Mouse (Mus musculus): ENCODE results near the gene Mfsd10.

Gene Mfsd10

DNA sequence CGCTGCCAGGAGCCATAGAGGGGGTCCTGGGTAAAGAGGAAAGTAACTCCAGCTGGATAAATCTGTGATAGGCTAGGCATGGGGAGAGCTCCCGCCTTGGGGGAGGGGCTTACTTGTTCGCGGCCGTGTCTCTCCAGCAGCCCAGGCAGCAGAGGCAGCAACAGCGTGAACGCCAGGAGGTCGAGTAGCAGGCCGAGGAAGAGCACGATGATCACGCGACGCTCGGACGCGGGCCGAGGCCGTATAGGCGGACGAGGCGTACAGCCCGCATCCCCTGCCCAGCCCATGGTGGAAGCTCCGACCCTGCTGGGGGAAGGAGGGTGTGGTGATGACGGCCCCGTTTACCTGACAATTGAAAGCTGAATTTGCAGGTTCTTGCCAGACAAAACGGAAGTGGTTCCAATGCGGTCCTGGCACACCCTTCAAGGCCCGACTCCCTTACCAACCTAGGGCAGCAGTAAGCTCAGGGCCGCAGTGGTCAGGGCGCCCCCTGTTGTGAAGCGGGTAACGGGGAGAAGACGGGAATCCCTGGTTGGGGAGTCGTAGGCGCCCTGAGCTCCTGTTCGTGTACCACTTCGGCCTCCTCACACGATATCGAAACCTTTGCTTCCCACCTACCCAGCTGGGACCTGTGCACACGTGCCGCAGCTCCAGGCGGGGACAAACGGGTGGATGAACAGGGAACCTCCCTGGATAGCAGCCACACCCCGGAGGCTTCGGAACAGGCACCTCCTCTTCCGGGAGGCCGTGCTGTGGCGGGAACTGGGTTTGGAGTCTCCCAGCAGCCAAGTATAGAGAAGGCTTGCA lies at the start of gene Mfsd10:
Gene Mfsd10, minus strand, starts transcription at position 732 of the 807 bp plus-strand sequence.
- in situ Hi-C loops (cut with MboI) = loop anchor here (10.0 kb wide), 1 partner anchor 122 kb away; the partner anchor contains the start of gene Tnip2

DNA sequence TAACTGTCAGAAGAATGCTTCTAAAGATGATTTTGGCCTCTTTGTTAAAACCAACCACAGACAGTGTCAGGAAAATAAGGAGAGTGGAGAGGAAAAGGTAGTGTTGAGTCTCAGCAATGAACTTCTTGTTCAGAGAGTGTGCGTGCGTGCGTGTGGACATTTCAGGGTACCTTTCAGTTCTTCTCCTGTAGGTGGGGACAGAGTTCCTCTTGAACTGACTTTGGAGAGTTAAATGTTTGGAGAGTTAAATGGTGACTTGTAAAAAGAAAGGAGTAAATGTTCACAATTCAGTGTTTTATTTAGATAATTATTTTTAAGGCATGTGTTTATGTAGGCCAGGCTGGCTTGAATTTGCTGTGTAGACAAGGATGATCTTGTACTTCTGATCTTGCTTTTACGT lies 33.3 kb upstream of the Mfsd10 start:
- in situ Hi-C loops (cut with MboI) = loop anchor here (25.0 kb wide), 1 partner anchor 1033 kb away; the partner anchor contains the start of genes Fam53a and Gm9903

DNA sequence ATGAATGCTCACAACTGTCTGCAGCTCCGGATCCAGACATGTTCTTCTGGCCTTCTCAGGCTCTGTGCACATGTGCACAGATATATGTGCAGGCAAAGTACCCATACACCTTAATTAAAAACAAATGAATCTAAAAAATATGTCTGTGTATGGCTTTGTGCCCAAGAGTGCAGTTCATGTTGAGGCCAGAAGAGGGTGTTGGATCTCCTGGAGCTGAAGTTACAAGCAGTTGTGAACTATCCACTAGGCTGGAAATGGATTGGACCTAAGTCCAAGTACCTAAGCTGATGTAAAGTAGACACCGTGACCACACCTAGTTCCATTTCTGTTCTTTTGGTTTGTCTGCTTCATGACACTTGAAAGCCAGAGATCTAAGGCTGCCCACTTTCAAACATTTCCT lies 32.5 kb upstream of the Mfsd10 start:
- in situ Hi-C loops (cut with MboI) = loop anchor here (25.0 kb wide), 1 partner anchor 1032 kb away; the partner anchor contains the start of genes Fam53a and Gm9903

DNA sequence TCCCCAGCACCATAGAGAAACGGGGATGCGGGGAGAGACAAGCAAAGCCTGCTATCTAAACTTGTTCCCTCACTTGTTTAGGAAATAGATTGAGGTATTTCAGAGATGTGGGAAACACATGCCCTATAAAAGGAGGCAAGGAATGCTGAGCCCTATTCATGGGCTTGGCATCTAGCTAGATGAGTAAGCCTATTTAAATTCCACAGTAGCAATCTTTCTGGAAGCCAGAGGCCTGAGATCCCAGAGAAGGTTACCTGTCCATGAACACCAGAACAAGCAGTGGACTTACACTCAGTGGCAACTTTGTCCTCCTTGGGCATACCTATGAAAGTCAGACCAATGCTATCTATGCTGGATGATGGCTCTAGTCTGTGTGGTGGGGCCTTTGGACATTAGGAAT lies 26.2 kb upstream of the Mfsd10 start:
- in situ Hi-C loops (cut with MboI) = loop anchor here (25.0 kb wide), 1 partner anchor 1026 kb away; the partner anchor contains the start of genes Fam53a and Gm9903

- in situ Hi-C loops (cut with MboI) = loop anchor here (25.0 kb wide), 1 partner anchor 1025 kb away; the partner anchor contains the start of genes Fam53a and Gm9903
Measured at GRCm38 (mm10) chr5:34661909-34662308, 24.9 kb upstream of the Mfsd10 start.

GRCm38 (mm10) chr5:34660591-34661130 lies 23.6 kb upstream of the Mfsd10 start:
- in situ Hi-C loops (cut with MboI) = loop anchor here (25.0 kb wide), 1 partner anchor 1023 kb away; the partner anchor contains the start of genes Fam53a and Gm9903

DNA sequence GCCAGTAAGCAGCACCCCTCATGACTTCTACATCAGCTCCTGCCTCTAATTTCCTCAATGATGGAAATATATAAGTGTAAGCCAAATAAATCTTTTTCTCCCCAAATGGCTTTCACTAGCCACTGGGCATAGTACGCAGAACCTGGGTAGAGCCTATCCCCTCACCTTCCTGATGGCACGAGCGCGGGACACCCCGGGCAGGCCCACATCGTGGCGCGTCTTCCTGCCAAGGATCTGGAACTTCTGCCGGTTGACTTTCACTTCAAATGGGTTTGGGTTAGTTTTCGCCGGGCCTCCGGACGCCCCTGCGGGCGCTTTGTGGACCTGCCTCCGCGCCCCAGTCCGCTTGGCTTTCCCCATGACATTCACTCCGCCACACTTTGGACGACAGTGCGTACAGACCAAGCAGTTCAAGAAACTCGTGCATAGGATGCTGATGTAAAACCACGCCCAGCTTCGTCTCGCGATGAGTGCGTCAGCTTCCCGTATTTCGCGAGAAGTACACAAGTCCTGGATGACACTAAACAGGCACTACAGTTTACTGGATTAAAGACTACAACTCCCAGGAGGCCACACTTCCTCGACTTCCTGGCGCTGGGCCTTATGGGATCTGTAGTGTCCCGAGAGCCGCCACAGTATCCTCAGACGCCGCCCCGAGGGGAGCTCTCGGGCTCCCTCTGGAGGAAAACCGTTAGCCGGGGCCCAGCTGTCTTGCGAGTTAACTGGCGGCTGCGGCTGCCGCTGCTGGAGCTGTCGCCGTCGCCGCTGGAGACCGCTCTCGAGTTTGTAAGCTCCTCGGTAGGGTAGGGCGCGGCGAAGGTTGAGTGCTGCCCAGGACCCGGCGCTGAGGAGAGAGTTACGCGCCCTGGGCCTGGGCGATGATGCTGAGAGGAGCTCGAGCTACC lies 22.9 kb upstream of the Mfsd10 start, which contains the start of the genes Nop14 and Grk4:
Gene Nop14, minus strand, starts transcription at position 463 of the 905 bp plus-strand sequence.
Gene Grk4, plus strand, starts transcription at position 694 of the 905 bp plus-strand sequence.
- in situ Hi-C loops (cut with MboI) = loop anchor here (25.0 kb wide), 1 partner anchor 1023 kb away; the partner anchor contains the start of genes Fam53a and Gm9903

DNA sequence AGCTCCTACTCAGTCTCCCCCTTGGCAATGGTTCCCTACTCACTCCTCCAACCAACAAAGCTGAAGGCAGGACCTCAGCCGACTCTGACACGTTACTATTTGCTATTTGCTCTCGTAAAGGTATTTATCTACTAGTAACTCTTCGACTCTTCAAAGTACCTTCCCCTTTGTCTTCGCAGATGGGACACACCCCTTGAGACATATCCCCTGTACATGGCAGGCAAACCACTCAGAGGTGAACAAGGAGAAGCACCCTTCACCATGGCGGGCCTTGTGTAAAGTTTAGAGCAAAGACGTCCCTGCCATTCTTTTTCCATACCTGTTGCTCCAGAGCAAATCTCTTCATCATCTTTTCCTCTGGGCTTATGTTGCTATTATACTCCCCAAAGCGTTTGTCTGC lies 20.5 kb upstream of the Mfsd10 start:
- in situ Hi-C loops (cut with MboI) = loop anchor here (25.0 kb wide), 1 partner anchor 1020 kb away; the partner anchor contains the start of genes Fam53a and Gm9903

GRCm38 (mm10) chr5:34654881-34655280 lies 17.9 kb upstream of the Mfsd10 start:
- in situ Hi-C loops (cut with MboI) = loop anchor here (25.0 kb wide), 1 partner anchor 1018 kb away; the partner anchor contains the start of genes Fam53a and Gm9903

- in situ Hi-C loops (cut with MboI) = loop anchor here (25.0 kb wide), 1 partner anchor 1016 kb away; the partner anchor contains the start of genes Fam53a and Gm9903
Measured at GRCm38 (mm10) chr5:34652961-34653360, 15.9 kb upstream of the Mfsd10 start.

DNA sequence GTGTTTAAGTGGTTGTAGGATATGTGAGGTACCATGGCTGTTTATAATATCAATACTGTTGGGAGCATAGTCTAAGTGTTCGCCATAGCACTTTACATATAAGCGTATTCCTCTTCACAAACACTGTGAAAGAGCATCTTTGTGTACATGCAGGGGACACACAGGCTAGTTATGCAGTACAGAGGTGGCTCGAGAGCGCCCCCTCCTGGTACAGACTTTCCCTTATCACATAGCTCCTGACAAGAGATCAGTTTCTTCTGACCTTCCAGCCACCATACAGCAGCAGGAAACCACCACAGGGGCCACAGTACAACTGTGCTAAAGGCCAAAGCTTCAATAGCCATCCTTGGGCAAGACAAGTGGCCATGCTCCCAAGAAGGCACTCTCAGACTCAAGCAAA lies 10.6 kb upstream of the Mfsd10 start:
- in situ Hi-C loops (cut with MboI) = no loop called here

- in situ Hi-C loops (cut with MboI) = no loop called here
Measured at GRCm38 (mm10) chr5:34642932-34643331, 5.9 kb upstream of the Mfsd10 start.

DNA sequence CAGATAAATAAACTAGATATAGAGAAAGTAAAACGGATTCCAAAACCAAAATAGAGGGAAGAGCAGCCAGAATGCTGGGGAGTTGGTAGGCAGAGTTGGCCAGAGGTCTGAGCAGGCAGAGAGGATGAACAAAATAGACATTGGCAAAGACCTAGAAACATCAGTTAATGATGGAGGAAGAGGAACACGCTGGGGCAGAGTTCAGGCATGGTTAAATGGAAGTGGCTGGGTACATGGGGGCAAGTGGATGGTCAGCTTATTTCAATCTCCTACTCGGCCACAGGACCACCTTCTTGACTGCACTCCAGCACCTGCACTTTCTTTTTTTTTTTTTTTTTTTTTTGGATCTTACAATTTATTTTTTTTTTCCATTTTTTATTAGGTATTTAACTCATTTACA lies 5.0 kb upstream of the Mfsd10 start:
- in situ Hi-C loops (cut with MboI) = no loop called here

DNA sequence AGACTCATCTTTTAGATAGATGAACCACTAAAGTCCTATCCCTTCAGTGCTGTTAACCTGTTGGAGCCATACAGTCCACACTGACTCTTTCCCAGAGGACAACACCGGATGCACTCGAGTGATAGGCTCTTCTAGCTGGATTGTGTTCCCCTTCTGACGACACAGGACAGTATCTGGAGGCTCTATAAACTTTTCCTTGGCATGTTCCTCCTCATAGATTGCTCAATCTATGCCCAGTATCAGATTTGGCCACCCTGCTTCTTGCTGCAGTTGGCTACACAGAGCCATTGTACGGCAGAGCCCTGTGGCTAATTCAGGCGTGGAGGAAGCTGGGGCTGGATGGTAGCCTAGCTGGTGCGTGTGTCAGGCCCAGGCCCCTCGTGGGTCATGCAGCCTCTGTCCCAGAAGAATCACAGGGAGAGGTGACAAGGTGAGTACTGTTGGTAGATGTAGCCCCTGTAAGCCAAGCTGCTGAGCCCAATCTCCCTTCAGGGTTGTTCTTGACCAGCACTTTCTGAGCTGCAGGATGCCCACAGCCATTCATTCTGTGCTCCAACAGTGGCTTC lies 662 bp upstream of the Mfsd10 start:
- in situ Hi-C loops (cut with MboI) = loop anchor here (10.0 kb wide), 1 partner anchor 123 kb away; the partner anchor contains the start of gene Tnip2

GRCm38 (mm10) chr5:34635665-34636192 lies 1.3 kb downstream of the Mfsd10 start:
- in situ Hi-C loops (cut with MboI) = loop anchor here (10.0 kb wide), 1 partner anchor 121 kb away; the partner anchor contains the start of gene Tnip2

DNA sequence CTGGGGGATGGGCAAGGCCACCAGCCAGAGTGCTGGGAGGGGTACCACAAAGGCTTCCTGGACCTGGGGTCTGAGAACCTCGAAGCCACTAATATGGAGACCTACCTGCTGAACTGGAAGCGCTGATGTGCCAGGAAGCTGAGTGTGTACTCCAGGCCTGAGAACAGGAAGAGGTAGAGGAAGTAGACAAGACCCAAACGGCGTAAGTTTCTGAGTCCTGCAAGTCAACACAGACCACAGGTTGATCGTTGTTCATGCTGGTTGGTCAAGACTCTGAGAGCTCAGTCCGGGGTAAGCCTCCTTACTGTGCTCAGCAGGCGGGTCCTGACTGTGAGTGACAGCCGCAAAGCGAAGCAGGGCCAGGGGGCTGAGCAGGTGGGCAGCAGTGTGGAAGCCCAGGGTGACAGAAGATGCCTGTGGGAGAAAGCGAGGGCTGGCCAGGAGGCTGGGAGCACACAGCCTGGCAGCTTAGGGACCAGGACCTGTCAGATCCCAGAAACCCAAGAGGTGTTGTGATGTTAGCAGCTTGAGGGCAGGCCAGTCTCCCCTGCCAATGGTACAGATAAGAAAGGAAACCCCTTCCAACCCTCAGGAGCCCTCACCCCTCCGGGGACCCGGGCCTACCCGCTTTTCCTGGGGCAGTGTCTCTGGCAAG lies 2.1 kb downstream of the Mfsd10 start:
- in situ Hi-C loops (cut with MboI) = loop anchor here (10.0 kb wide), 1 partner anchor 120 kb away; the partner anchor contains the start of gene Tnip2

- in situ Hi-C loops (cut with MboI) = loop anchor here (10.0 kb wide), 1 partner anchor 119 kb away; the partner anchor contains the start of gene Tnip2
Measured at GRCm38 (mm10) chr5:34633641-34634040, 3.4 kb downstream of the Mfsd10 start.

- in situ Hi-C loops (cut with MboI) = loop anchor here (10.0 kb wide), 1 partner anchor 118 kb away; the partner anchor contains the start of gene Tnip2
Measured at GRCm38 (mm10) chr5:34632996-34633395, 4.0 kb downstream of the Mfsd10 start.

GRCm38 (mm10) chr5:34609966-34610365 lies 27.0 kb downstream of the Mfsd10 start:
- in situ Hi-C loops (cut with MboI) = no loop called here

DNA sequence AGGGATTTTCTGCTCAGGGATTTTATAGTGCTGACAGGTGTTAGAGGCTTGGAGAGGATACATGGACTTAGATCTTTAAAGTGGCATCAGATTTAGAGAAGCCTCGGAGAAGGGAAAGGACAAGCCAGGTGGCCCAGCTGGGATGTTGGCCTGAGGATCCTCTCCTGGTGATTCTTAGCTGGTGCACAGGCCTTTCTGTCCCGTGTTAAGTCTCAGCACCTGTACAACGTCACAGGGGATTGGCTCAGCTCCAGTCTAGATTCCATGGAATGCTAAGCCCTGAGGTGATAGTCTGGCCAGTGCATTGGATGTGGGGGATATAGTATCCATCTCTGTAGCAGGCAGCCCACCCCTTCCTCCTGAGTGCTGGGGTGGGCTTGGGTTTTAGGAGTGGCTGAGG lies 28.8 kb downstream of the Mfsd10 start:
- in situ Hi-C loops (cut with MboI) = no loop called here
